Mouse (Mus musculus): ENCODE measurements around the gene Tmem179b. TPM values are rescaled to one million over a fixed set of nuclear protein-coding genes. Genes with fewer than 3 reads are reported as not detected.

Gene Tmem179b
- 88.7 and 103 TPM in 2 replicates for polyA plus RNA-seq (2012; rRNA removed)

- 2% methylated on average over 68 of the region's 68 CpGs for WGBS
- DNase-seq: peak; percentile 99
- Histone ChIP-seq H3K4me1 (ENCODE audit: control insufficient read depth, insufficient read depth, low read length) (peaks cover 19% of the 10 kb centered on the region), H3K4me3 (replicated peaks; ENCODE audit: extremely low read depth, low read depth, low read length) (peak within 1 kb of the TSS; percentile 90)
- no peak for TF ChIP-seq CTCF (IDR thresholded peaks at IDR 0.05; ENCODE audit: insufficient read depth, low read length)
- TF ChIP-seq POLR2A (IDR thresholded peaks at IDR 0.05; ENCODE audit: borderline replicate concordance, extremely low read depth, low read depth, low read length): peak; percentile 96
Observed at GRCm38 (mm10) chr19:8774086-8774835, at the start of gene Tmem179b. Tmem179b (minus strand) TSS chr19:8774467.

GRCm38 (mm10) chr19:8822696-8823095 is 48.4 kb upstream of the Tmem179b start:
- no peak for TF ChIP-seq CTCF (IDR thresholded peaks at IDR 0.05; ENCODE audit: insufficient read depth, low read length)
- no peak for TF ChIP-seq POLR2A (IDR thresholded peaks at IDR 0.05; ENCODE audit: borderline replicate concordance, extremely low read depth, low read depth, low read length)
- WGBS: 52% methylated on average over 8 of the region's 8 CpGs
- H3K4me3 ChIP-seq (replicated peaks; ENCODE audit: extremely low read depth, low read depth, low read length): no peak overlapping the region
- peaks cover 9% of the 10 kb centered on the region for H3K4me1 ChIP-seq (ENCODE audit: control insufficient read depth, insufficient read depth, low read length)
- DNase-seq: no peak

GRCm38 (mm10) chr19:8821146-8821545 is 46.9 kb upstream of the Tmem179b start:
- DNase-seq: no peak
- TF ChIP-seq CTCF (IDR thresholded peaks at IDR 0.05; ENCODE audit: insufficient read depth, low read length) (no peak), POLR2A (IDR thresholded peaks at IDR 0.05; ENCODE audit: borderline replicate concordance, extremely low read depth, low read depth, low read length) (no peak)
- 1% methylated on average over 7 of the region's 7 CpGs for WGBS
- Histone ChIP-seq H3K4me1 (ENCODE audit: control insufficient read depth, insufficient read depth, low read length) (peaks cover 9% of the 10 kb centered on the region), H3K4me3 (replicated peaks; ENCODE audit: extremely low read depth, low read depth, low read length) (peak overlapping the region; percentile 97)

- no peak for DNase-seq
- peaks cover 9% of the 10 kb centered on the region for H3K4me1 ChIP-seq (ENCODE audit: control insufficient read depth, insufficient read depth, low read length)
- H3K4me3 ChIP-seq (replicated peaks; ENCODE audit: extremely low read depth, low read depth, low read length): peak overlapping the region; percentile 97
- under 1% methylated on average over 45 of the region's 48 CpGs for WGBS
- TF ChIP-seq CTCF (IDR thresholded peaks at IDR 0.05; ENCODE audit: insufficient read depth, low read length): no peak
- TF ChIP-seq POLR2A (IDR thresholded peaks at IDR 0.05; ENCODE audit: borderline replicate concordance, extremely low read depth, low read depth, low read length): no peak
Observed at GRCm38 (mm10) chr19:8820424-8820956, 46.2 kb upstream of the Tmem179b start.

- WGBS: under 1% methylated on average over 82 of the region's 83 CpGs
- TF ChIP-seq CTCF (IDR thresholded peaks at IDR 0.05; ENCODE audit: insufficient read depth, low read length) (no peak), POLR2A (IDR thresholded peaks at IDR 0.05; ENCODE audit: borderline replicate concordance, extremely low read depth, low read depth, low read length) (peak; percentile 95; the same call in 1 of the 2 replicates)
Observed at GRCm38 (mm10) chr19:8819596-8820423, 45.5 kb upstream of the Tmem179b start, which contains the start of gene Hnrnpul2. Hnrnpul2 (plus strand) TSS chr19:8820010.

GRCm38 (mm10) chr19:8818801-8819595 is 44.7 kb upstream of the Tmem179b start, which contains the start of gene Ttc9c:
Ttc9c (minus strand) TSS chr19:8819333.
- under 1% methylated on average over 33 of the region's 33 CpGs for WGBS
- peak within 1 kb of the TSS; percentile 97 for H3K4me3 ChIP-seq (replicated peaks; ENCODE audit: extremely low read depth, low read depth, low read length)
- H3K4me1 ChIP-seq (ENCODE audit: control insufficient read depth, insufficient read depth, low read length): peaks cover 9% of the 10 kb centered on the region
- TF ChIP-seq CTCF (IDR thresholded peaks at IDR 0.05; ENCODE audit: insufficient read depth, low read length): no peak
- peak; percentile 89; the same call in 1 of the 2 replicates for TF ChIP-seq POLR2A (IDR thresholded peaks at IDR 0.05; ENCODE audit: borderline replicate concordance, extremely low read depth, low read depth, low read length)
- peak; percentile 92 for DNase-seq

More at GRCm38 (mm10) chr19:8819596-8820423, 45.5 kb upstream of the Tmem179b start, which contains the start of gene Hnrnpul2:
- peak; percentile 97 for DNase-seq
- Histone ChIP-seq H3K4me3 (replicated peaks; ENCODE audit: extremely low read depth, low read depth, low read length) (peak within 1 kb of the TSS; percentile 97), H3K4me1 (ENCODE audit: control insufficient read depth, insufficient read depth, low read length) (peaks cover 9% of the 10 kb centered on the region)

- no peak for TF ChIP-seq CTCF (IDR thresholded peaks at IDR 0.05; ENCODE audit: insufficient read depth, low read length)
- TF ChIP-seq POLR2A (IDR thresholded peaks at IDR 0.05; ENCODE audit: borderline replicate concordance, extremely low read depth, low read depth, low read length): no peak
- no peak for DNase-seq
- H3K4me1 ChIP-seq (ENCODE audit: control insufficient read depth, insufficient read depth, low read length): peaks cover 9% of the 10 kb centered on the region
- peak overlapping the region; percentile 80 for H3K4me3 ChIP-seq (replicated peaks; ENCODE audit: extremely low read depth, low read depth, low read length)
- 8% methylated on average over 14 of the region's 14 CpGs for WGBS
Observed at GRCm38 (mm10) chr19:8818301-8818798, 44.1 kb upstream of the Tmem179b start.

- 62% methylated on average over 3 of the region's 3 CpGs for WGBS
- TF ChIP-seq POLR2A (IDR thresholded peaks at IDR 0.05; ENCODE audit: borderline replicate concordance, extremely low read depth, low read depth, low read length) (no peak), CTCF (IDR thresholded peaks at IDR 0.05; ENCODE audit: insufficient read depth, low read length) (no peak)
- Histone ChIP-seq H3K4me1 (ENCODE audit: control insufficient read depth, insufficient read depth, low read length) (peaks cover 6% of the 10 kb centered on the region), H3K4me3 (replicated peaks; ENCODE audit: extremely low read depth, low read depth, low read length) (no peak overlapping the region)
- DNase-seq: no peak
Observed at GRCm38 (mm10) chr19:8817001-8817400, 42.7 kb upstream of the Tmem179b start.

All from lung, adult 2 months (tissue).